Mouse (Mus musculus) heart, adult 2 months (tissue): ENCODE results near the gene Naa80.

Source experiments
- CTCF ChIP-seq: fragments of 200-600 bp; IDR thresholded peaks from 2 replicates; pipeline ENCODE4 v1.8.1; 2022; ENCODE audit warnings: antibody characterized with exemption, mild to moderate bottlenecking, moderate library complexity
- EP300 ChIP-seq: fragments of 200-500 bp; IDR thresholded peaks from 2 replicates; pipeline ENCODE4 v1.6.1; 2011; ENCODE audit warnings: low read depth, low read length, control low read depth; ENCODE audit not compliant: insufficient read depth
- POLR2A ChIP-seq: fragments of 200-500 bp; IDR thresholded peaks from 2 replicates; pipeline ENCODE4 v1.6.1; 2011; ENCODE audit warnings: mild to moderate bottlenecking, low read depth, low read length, control low read depth; ENCODE audit not compliant: insufficient read depth

DNA sequence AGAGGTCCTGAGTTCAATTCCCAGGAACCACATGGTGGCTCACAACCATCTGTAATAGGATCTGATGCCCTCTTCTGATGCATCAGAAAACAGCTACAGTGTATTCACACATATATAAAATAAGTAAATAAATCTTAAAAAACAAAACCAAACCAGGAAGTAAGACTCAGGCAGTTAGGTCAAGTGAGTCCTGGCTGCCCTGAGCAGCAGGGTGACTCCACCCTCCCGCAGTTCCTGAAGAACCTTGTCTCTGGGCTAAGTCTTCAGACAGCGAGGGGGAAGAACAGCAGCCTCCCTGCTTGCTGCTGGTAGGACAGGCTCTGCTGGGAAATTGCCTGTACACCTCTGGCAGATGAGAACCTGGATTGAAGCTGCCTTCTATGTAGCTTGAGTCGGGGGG, 22.3 kb upstream of the Naa80 start:
- no peak for TF ChIP-seq CTCF
- TF ChIP-seq POLR2A, result peak; percentile 26; the same call in 1 of the 2 replicates
- TF ChIP-seq EP300, result 0 out of 2 replicates have a peak, but pooled peaks have one; percentile 14
